Mouse (Mus musculus): Measurements from ENCODE around the gene Lyzl4. TPM values are rescaled to one million over a fixed set of nuclear protein-coding genes. Genes with fewer than 3 reads are reported as not detected.

Lyzl4 gene
- total RNA-seq (2014; rRNA removed) (not detected in 2 replicates), polyA plus RNA-seq (2015; fragmentation: Nextera tagmentation; extraction: Ambion mirVana) (0.23 and 0.46 TPM in 2 replicates)

DNA sequence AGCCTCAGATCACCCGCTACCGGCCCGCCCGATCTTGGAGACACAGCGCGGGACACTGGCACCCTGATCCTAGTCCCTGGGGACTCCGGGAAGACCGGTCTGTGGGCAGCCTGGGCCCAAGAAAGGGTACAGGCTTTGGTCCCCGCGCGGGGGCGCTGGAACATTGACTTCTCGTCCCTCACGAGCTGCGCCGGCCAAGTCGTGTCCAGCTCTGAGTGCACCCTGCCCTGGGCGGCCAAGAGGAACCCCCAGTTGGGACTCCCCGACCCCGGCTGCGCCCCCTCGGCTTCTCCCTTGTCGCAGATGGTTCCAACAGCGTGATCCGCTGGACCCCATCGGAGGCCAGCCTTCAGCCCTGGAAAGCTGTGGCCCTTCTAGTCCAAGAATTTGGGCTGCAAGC lies at the start of gene Lyzl4:
Lyzl4 (minus strand) TSS at position 96 of the 400 bp plus-strand sequence.
- Histone ChIP-seq H3K4me2 (ENCODE audit: low read depth, low read length) (peak within 1 kb of the TSS; percentile 79), H3K9me3 (ENCODE audit: low read length) (no peaks in the 10 kb centered on the region), H3K4me1 (ENCODE audit: insufficient read depth, low read length) (peaks cover 6% of the 10 kb centered on the region; the same call in 1 of the 2 replicates), H3K9ac (replicated peaks; ENCODE audit: low read length) (peak within 1 kb of the TSS; percentile 48), H3K27me3 (ENCODE audit: insufficient read depth, low read length) (peaks cover 12% of the 10 kb centered on the region; the same call in 1 of the 2 replicates), H3K36me3 (ENCODE audit: insufficient read depth, low read length) (no peaks in the 10 kb centered on the region), H3K27ac (no peak within 1 kb of the TSS), H3K4me3 (ENCODE audit: low read length) (peak within 1 kb of the TSS; percentile 48)
- 2% methylated on average over 26 of the region's 26 CpGs for WGBS
- peak; percentile 71 for TF ChIP-seq CTCF (IDR thresholded peaks at IDR 0.05; ENCODE audit: low read depth)
- ATAC-seq: peak; percentile 79
- peak; percentile 88 for DNase-seq (ENCODE audit: low spot score)

DNA sequence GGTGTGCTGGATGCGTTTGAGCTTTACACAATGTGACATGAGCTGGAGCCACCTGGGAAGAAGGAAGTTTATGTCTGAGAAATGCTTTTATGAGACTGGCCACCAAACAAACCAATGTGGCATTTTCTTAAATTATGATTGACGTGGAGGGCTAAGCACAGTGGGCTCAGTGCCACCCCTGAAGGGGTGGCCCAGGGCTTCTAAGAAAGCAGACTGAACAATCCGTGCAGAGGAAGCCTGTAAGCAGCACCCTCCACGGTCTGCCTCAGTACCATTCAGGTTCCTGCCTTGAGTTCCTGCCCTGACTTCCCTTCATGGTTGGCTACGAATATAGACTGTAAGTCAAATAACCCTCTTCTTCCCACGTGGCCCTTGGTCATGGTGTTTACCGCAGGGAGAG lies 48.8 kb upstream of the Lyzl4 start:
- peaks cover 36% of the 10 kb centered on the region for H3K36me3 ChIP-seq (ENCODE audit: insufficient read depth, low read length)
- H3K4me2 ChIP-seq (ENCODE audit: low read depth, low read length): peak overlapping the region; percentile 44
- DNase-seq (ENCODE audit: low spot score): no peak
- no peak for TF ChIP-seq CTCF (IDR thresholded peaks at IDR 0.05; ENCODE audit: low read depth)
- peak overlapping the region; percentile 83 for H3K27ac ChIP-seq
- ATAC-seq: peak; percentile 50; the same call in 1 of the 2 replicates
- no peaks in the 10 kb centered on the region for H3K27me3 ChIP-seq (ENCODE audit: insufficient read depth, low read length)
- peaks cover 11% of the 10 kb centered on the region for H3K4me1 ChIP-seq (ENCODE audit: insufficient read depth, low read length)
- H3K4me3 ChIP-seq (ENCODE audit: low read length): 0 out of 2 replicates have a peak overlapping the region, but pooled peaks have one; percentile 6
- H3K9ac ChIP-seq (replicated peaks; ENCODE audit: low read length): no peak overlapping the region
- 47% methylated on average over 7 of the region's 7 CpGs for WGBS
- H3K9me3 ChIP-seq (ENCODE audit: low read length): no peaks in the 10 kb centered on the region

GRCm38 (mm10) chr9:121690200-121690651 lies 48.3 kb upstream of the Lyzl4 start:
- WGBS: 16% methylated on average over 15 of the region's 15 CpGs
- H3K27ac ChIP-seq: peak overlapping the region; percentile 83
- peaks cover 11% of the 10 kb centered on the region for H3K4me1 ChIP-seq (ENCODE audit: insufficient read depth, low read length)
- no peaks in the 10 kb centered on the region for H3K9me3 ChIP-seq (ENCODE audit: low read length)
- ATAC-seq (peak; percentile 93), DNase-seq (ENCODE audit: low spot score) (peak; percentile 90)
- TF ChIP-seq CTCF (IDR thresholded peaks at IDR 0.05; ENCODE audit: low read depth): no peak
- H3K4me3 ChIP-seq (ENCODE audit: low read length): peak overlapping the region; percentile 6; the same call in 1 of the 2 replicates
- no peaks in the 10 kb centered on the region for H3K27me3 ChIP-seq (ENCODE audit: insufficient read depth, low read length)
- 0 out of 2 replicates have a peak overlapping the region, but pooled peaks have one; percentile 2 for H3K9ac ChIP-seq (replicated peaks; ENCODE audit: low read length)
- H3K4me2 ChIP-seq (ENCODE audit: low read depth, low read length): peak overlapping the region; percentile 44
- H3K36me3 ChIP-seq (ENCODE audit: insufficient read depth, low read length): peaks cover 39% of the 10 kb centered on the region

- Histone ChIP-seq H3K27me3 (ENCODE audit: insufficient read depth, low read length) (no peaks in the 10 kb centered on the region), H3K9ac (replicated peaks; ENCODE audit: low read length) (no peak overlapping the region), H3K9me3 (ENCODE audit: low read length) (no peaks in the 10 kb centered on the region), H3K4me2 (ENCODE audit: low read depth, low read length) (no peak overlapping the region), H3K36me3 (ENCODE audit: insufficient read depth, low read length) (peaks cover 42% of the 10 kb centered on the region), H3K4me3 (ENCODE audit: low read length) (no peak overlapping the region), H3K27ac (no peak overlapping the region), H3K4me1 (ENCODE audit: insufficient read depth, low read length) (no peaks in the 10 kb centered on the region)
- no peak for TF ChIP-seq CTCF (IDR thresholded peaks at IDR 0.05; ENCODE audit: low read depth)
- WGBS: 84% methylated on average over 7 of the region's 7 CpGs
- ATAC-seq (no peak), DNase-seq (ENCODE audit: low spot score) (no peak)
Measured at GRCm38 (mm10) chr9:121684702-121685101, 42.8 kb upstream of the Lyzl4 start.

DNA sequence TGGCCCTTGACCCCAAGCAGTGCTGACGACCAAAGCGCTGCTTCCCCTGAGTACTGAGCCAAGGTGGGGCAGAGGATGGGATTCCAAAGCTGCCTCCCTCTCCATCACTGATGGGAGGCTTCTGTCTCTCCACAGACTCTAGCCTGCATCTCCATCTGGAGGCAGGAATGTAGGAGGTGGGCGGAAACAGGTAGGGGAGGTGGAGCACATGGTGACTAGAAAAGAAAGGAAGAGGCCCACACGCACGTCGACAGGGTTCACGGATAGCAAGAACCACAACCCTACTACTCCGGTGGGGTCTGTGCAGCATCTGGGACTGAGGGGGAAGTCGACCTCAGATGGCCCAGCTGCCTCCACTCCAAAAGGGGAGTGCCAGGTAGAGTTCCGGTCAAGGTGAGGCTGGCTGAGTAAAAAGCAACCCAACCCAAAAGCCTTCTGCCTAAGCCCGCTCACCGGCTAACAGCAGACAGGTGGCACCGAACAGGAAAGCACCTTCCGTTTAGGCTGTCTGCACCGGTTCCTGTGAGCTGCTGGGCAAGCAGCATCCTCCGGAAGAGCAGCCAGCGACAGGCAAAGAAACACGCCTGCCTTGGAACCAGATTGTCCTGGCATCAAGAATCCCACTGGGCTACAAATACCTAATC lies 40.3 kb upstream of the Lyzl4 start:
- no peaks in the 10 kb centered on the region for H3K4me1 ChIP-seq (ENCODE audit: insufficient read depth, low read length)
- peaks cover 34% of the 10 kb centered on the region for H3K36me3 ChIP-seq (ENCODE audit: insufficient read depth, low read length)
- no peaks in the 10 kb centered on the region for H3K9me3 ChIP-seq (ENCODE audit: low read length)
- no peak for ATAC-seq
- no peak overlapping the region for H3K9ac ChIP-seq (replicated peaks; ENCODE audit: low read length)
- no peak for TF ChIP-seq CTCF (IDR thresholded peaks at IDR 0.05; ENCODE audit: low read depth)
- H3K4me3 ChIP-seq (ENCODE audit: low read length): no peak overlapping the region
- H3K27me3 ChIP-seq (ENCODE audit: insufficient read depth, low read length): no peaks in the 10 kb centered on the region
- no peak overlapping the region for H3K27ac ChIP-seq
- H3K4me2 ChIP-seq (ENCODE audit: low read depth, low read length): no peak overlapping the region
- DNase-seq (ENCODE audit: low spot score): no peak
- WGBS: 79% methylated on average over 18 of the region's 18 CpGs

GRCm38 (mm10) chr9:121681191-121681590 lies 39.3 kb upstream of the Lyzl4 start:
- no peaks in the 10 kb centered on the region for H3K4me1 ChIP-seq (ENCODE audit: insufficient read depth, low read length)
- H3K36me3 ChIP-seq (ENCODE audit: insufficient read depth, low read length): peaks cover 34% of the 10 kb centered on the region
- H3K9me3 ChIP-seq (ENCODE audit: low read length): no peaks in the 10 kb centered on the region
- no peak overlapping the region for H3K4me2 ChIP-seq (ENCODE audit: low read depth, low read length)
- no peak overlapping the region for H3K4me3 ChIP-seq (ENCODE audit: low read length)
- 72% methylated on average over 8 of the region's 8 CpGs for WGBS
- no peak overlapping the region for H3K27ac ChIP-seq
- TF ChIP-seq CTCF (IDR thresholded peaks at IDR 0.05; ENCODE audit: low read depth): no peak
- ATAC-seq (no peak), DNase-seq (ENCODE audit: low spot score) (no peak)
- no peak overlapping the region for H3K9ac ChIP-seq (replicated peaks; ENCODE audit: low read length)
- no peaks in the 10 kb centered on the region for H3K27me3 ChIP-seq (ENCODE audit: insufficient read depth, low read length)

DNA sequence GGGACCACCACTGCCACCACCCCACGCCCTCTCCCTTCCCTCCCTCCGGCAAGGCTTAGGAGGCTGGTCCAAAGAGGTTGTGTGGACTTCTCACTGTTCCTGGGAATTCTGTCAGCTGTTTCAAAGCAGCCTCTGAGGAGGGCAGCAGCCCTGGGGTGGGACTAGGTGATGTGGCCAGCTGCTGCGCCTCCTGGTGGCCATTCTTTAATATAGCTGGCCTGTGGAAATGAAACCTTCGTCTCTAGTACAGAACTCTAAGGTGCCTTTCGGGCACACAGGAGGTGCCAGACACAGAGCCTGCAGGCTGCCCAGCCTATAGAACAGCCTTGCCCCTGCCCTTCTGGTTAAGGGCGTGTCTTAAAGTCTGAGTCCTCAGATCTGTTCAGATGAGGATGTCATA lies 37.7 kb upstream of the Lyzl4 start:
- Histone ChIP-seq H3K4me1 (ENCODE audit: insufficient read depth, low read length) (no peaks in the 10 kb centered on the region), H3K36me3 (ENCODE audit: insufficient read depth, low read length) (peaks cover 20% of the 10 kb centered on the region), H3K9me3 (ENCODE audit: low read length) (no peaks in the 10 kb centered on the region), H3K27me3 (ENCODE audit: insufficient read depth, low read length) (no peaks in the 10 kb centered on the region), H3K4me3 (ENCODE audit: low read length) (no peak overlapping the region), H3K4me2 (ENCODE audit: low read depth, low read length) (no peak overlapping the region), H3K9ac (replicated peaks; ENCODE audit: low read length) (no peak overlapping the region), H3K27ac (peak overlapping the region; percentile 51; the same call in 1 of the 2 replicates)
- ATAC-seq (peak; percentile 80), DNase-seq (ENCODE audit: low spot score) (peak; percentile 85)
- WGBS: 15% methylated on average over 6 of the region's 6 CpGs
- peak; percentile 90 for TF ChIP-seq CTCF (IDR thresholded peaks at IDR 0.05; ENCODE audit: low read depth)
